Mouse (Mus musculus): ENCODE measurements around the gene Nt5c. TPM values are rescaled to one million over a fixed set of nuclear protein-coding genes. Genes with fewer than 3 reads are reported as not detected.
A peak's percentile ranks its signal among the peaks of the same experiment; 100 is the strongest.
"Not testable (repeated sequence)": the region's sequence is repeated elsewhere in the genome, so short reads cannot be mapped to it uniquely, and the experiment has no call there.

Gene Nt5c
- 38.1 and 41.9 TPM in 2 replicates for polyA plus RNA-seq (2015; fragmentation: Nextera tagmentation; extraction: Ambion mirVana)

- H3K4me3 ChIP-seq (replicated peaks), result peak within 1 kb of the TSS; percentile 85
- peak within 1 kb of the TSS; percentile 97 for H3K4me2 ChIP-seq
- no peaks in the 10 kb centered on the region for H3K27me3 ChIP-seq
- ATAC-seq (ENCODE audit: insufficient read depth), result peak; percentile 94
- H3K36me3 ChIP-seq (replicated peaks), result peaks cover 19% of the 10 kb centered on the region
- H3K9me3 ChIP-seq (replicated peaks), result no peaks in the 10 kb centered on the region
- WGBS (ENCODE audit: insufficient replicate concordance), result under 1% methylated on average over 43 of the region's 43 CpGs
- H3K27ac ChIP-seq (replicated peaks), result peak within 1 kb of the TSS; percentile 87
- peak within 1 kb of the TSS; percentile 74 for H3K9ac ChIP-seq
- H3K4me1 ChIP-seq (replicated peaks), result peaks cover 28% of the 10 kb centered on the region
Measured at GRCm38 (mm10) chr11:115491356-115492083, at the start of gene Nt5c. Gene Nt5c (minus strand): TSS chr11:115491862.

- no peaks in the 10 kb centered on the region for H3K9me3 ChIP-seq (replicated peaks)
- no peak overlapping the region for H3K27ac ChIP-seq (replicated peaks)
- no peak for ATAC-seq (ENCODE audit: insufficient read depth)
- H3K4me2 ChIP-seq, result no peak overlapping the region
- peaks cover 33% of the 10 kb centered on the region for H3K4me1 ChIP-seq (replicated peaks)
- H3K27me3 ChIP-seq, result peaks cover 7% of the 10 kb centered on the region
- 27% methylated on average over 2 of the region's 2 CpGs for WGBS (ENCODE audit: insufficient replicate concordance)
- H3K9ac ChIP-seq, result no peak overlapping the region
- H3K36me3 ChIP-seq (replicated peaks), result peaks cover 13% of the 10 kb centered on the region
- no peak overlapping the region for H3K4me3 ChIP-seq (replicated peaks)
Measured at GRCm38 (mm10) chr11:115538045-115538444, 46.4 kb upstream of the Nt5c start.

- ATAC-seq (ENCODE audit: insufficient read depth), result no peak
- 82% methylated on average over 10 of the region's 10 CpGs for WGBS (ENCODE audit: insufficient replicate concordance)
- peak overlapping the region; percentile 100 for H3K4me3 ChIP-seq (replicated peaks)
- H3K9ac ChIP-seq, result no peak overlapping the region
- H3K9me3 ChIP-seq (replicated peaks), result no peaks in the 10 kb centered on the region
- H3K4me2 ChIP-seq, result peak overlapping the region; percentile 79
- H3K36me3 ChIP-seq (replicated peaks), result peaks cover 24% of the 10 kb centered on the region
- H3K4me1 ChIP-seq (replicated peaks), result peaks cover 40% of the 10 kb centered on the region
- H3K27me3 ChIP-seq, result no peaks in the 10 kb centered on the region
- peak overlapping the region; percentile 100 for H3K27ac ChIP-seq (replicated peaks)
Measured at GRCm38 (mm10) chr11:115536856-115537568, 45.4 kb upstream of the Nt5c start.

GRCm38 (mm10) chr11:115536038-115536681, 44.5 kb upstream of the Nt5c start, which contains the start of gene Sumo2:
Gene Sumo2 (minus strand): TSS chr11:115536276.
- Histone ChIP-seq H3K36me3 (replicated peaks) (peaks cover 32% of the 10 kb centered on the region), H3K4me1 (replicated peaks) (peaks cover 43% of the 10 kb centered on the region), H3K4me2 (peak within 1 kb of the TSS; percentile 79), H3K27me3 (no peaks in the 10 kb centered on the region), H3K4me3 (replicated peaks) (peak within 1 kb of the TSS; percentile 100), H3K9me3 (replicated peaks) (no peaks in the 10 kb centered on the region), H3K27ac (replicated peaks) (peak within 1 kb of the TSS; percentile 100), H3K9ac (peak within 1 kb of the TSS; percentile 99)
- under 1% methylated on average over 63 of the region's 70 CpGs for WGBS (ENCODE audit: insufficient replicate concordance)
- peak; percentile 90 for ATAC-seq (ENCODE audit: insufficient read depth)

GRCm38 (mm10) chr11:115535401-115536037, 43.9 kb upstream of the Nt5c start:
- H3K27ac ChIP-seq (replicated peaks), result peak overlapping the region; percentile 100
- under 1% methylated on average over 71 of the region's 84 CpGs for WGBS (ENCODE audit: insufficient replicate concordance)

GRCm38 (mm10) chr11:115534759-115535371, 43.2 kb upstream of the Nt5c start:
- H3K27ac ChIP-seq (replicated peaks), result peak overlapping the region; percentile 100

More at GRCm38 (mm10) chr11:115535401-115536037, 43.9 kb upstream of the Nt5c start:
- peak overlapping the region; percentile 100 for H3K4me3 ChIP-seq (replicated peaks)
- H3K4me1 ChIP-seq (replicated peaks), result peaks cover 44% of the 10 kb centered on the region
- H3K27me3 ChIP-seq, result no peaks in the 10 kb centered on the region
- H3K4me2 ChIP-seq, result peak overlapping the region; percentile 79
- peak; percentile 76 for ATAC-seq (ENCODE audit: insufficient read depth)
- H3K36me3 ChIP-seq (replicated peaks), result peaks cover 35% of the 10 kb centered on the region
- no peaks in the 10 kb centered on the region for H3K9me3 ChIP-seq (replicated peaks)
- H3K9ac ChIP-seq, result peak overlapping the region; percentile 99

GRCm38 (mm10) chr11:115526446-115526845, 34.8 kb upstream of the Nt5c start:
- H3K4me3 ChIP-seq (replicated peaks), result not testable (repeated sequence)
- H3K36me3 ChIP-seq (replicated peaks), result peaks cover 85% of the 10 kb centered on the region
- WGBS (ENCODE audit: insufficient replicate concordance), result 69% methylated on average over 3 of the region's 3 CpGs

More at GRCm38 (mm10) chr11:115534759-115535371, 43.2 kb upstream of the Nt5c start:
- 4% methylated on average over 11 of the region's 11 CpGs for WGBS (ENCODE audit: insufficient replicate concordance)
- Histone ChIP-seq H3K4me3 (replicated peaks) (peak overlapping the region; percentile 100), H3K4me2 (peak overlapping the region; percentile 79), H3K9ac (peak overlapping the region; percentile 99), H3K36me3 (replicated peaks) (peaks cover 42% of the 10 kb centered on the region), H3K4me1 (replicated peaks) (peaks cover 46% of the 10 kb centered on the region), H3K9me3 (replicated peaks) (no peaks in the 10 kb centered on the region), H3K27me3 (no peaks in the 10 kb centered on the region)
- no peak for ATAC-seq (ENCODE audit: insufficient read depth)

GRCm38 (mm10) chr11:115522703-115523102, 31.0 kb upstream of the Nt5c start:
- H3K9ac ChIP-seq, result no peak overlapping the region
- H3K36me3 ChIP-seq (replicated peaks), result peaks cover 52% of the 10 kb centered on the region
- no peak overlapping the region for H3K27ac ChIP-seq (replicated peaks)
- 0 out of 2 replicates have a peak, but pooled peaks cover 8% of the 10 kb centered on the region for H3K4me1 ChIP-seq (replicated peaks)
- WGBS (ENCODE audit: insufficient replicate concordance), result 73% methylated on average over 2 of the region's 2 CpGs
- ATAC-seq (ENCODE audit: insufficient read depth), result no peak
- no peaks in the 10 kb centered on the region for H3K9me3 ChIP-seq (replicated peaks)
- no peak overlapping the region for H3K4me2 ChIP-seq
- no peaks in the 10 kb centered on the region for H3K27me3 ChIP-seq
- H3K4me3 ChIP-seq (replicated peaks), result no peak overlapping the region

More at GRCm38 (mm10) chr11:115526446-115526845, 34.8 kb upstream of the Nt5c start:
- H3K9ac ChIP-seq; H3K9me3 ChIP-seq (replicated peaks); H3K4me2 ChIP-seq; H3K4me1 ChIP-seq (replicated peaks); H3K27ac ChIP-seq (replicated peaks); H3K27me3 ChIP-seq; ATAC-seq (ENCODE audit: insufficient read depth): not testable (repeated sequence)

GRCm38 (mm10) chr11:115522238-115522637, 30.6 kb upstream of the Nt5c start:
- Histone ChIP-seq H3K9ac (no peak overlapping the region), H3K4me3 (replicated peaks) (no peak overlapping the region), H3K4me2 (no peak overlapping the region), H3K9me3 (replicated peaks) (no peaks in the 10 kb centered on the region), H3K36me3 (replicated peaks) (peaks cover 47% of the 10 kb centered on the region), H3K27ac (replicated peaks) (no peak overlapping the region), H3K4me1 (replicated peaks) (0 out of 2 replicates have a peak, but pooled peaks cover 8% of the 10 kb centered on the region), H3K27me3 (no peaks in the 10 kb centered on the region)
- no peak for ATAC-seq (ENCODE audit: insufficient read depth)
- WGBS (ENCODE audit: insufficient replicate concordance), result 86% methylated on average over 2 of the region's 2 CpGs

- 0 out of 2 replicates have a peak, but pooled peaks cover 8% of the 10 kb centered on the region for H3K4me1 ChIP-seq (replicated peaks)
- no peaks in the 10 kb centered on the region for H3K9me3 ChIP-seq (replicated peaks)
- no peak overlapping the region for H3K4me3 ChIP-seq (replicated peaks)
- no peak overlapping the region for H3K27ac ChIP-seq (replicated peaks)
- WGBS (ENCODE audit: insufficient replicate concordance), result 66% methylated on average over 4 of the region's 4 CpGs
- no peak for ATAC-seq (ENCODE audit: insufficient read depth)
- peaks cover 36% of the 10 kb centered on the region for H3K36me3 ChIP-seq (replicated peaks)
- no peaks in the 10 kb centered on the region for H3K27me3 ChIP-seq
- H3K9ac ChIP-seq, result no peak overlapping the region
- H3K4me2 ChIP-seq, result no peak overlapping the region
Measured at GRCm38 (mm10) chr11:115521080-115521479, 29.4 kb upstream of the Nt5c start.

All from liver, embryonic 15.5 days (tissue).